Mouse (Mus musculus): Measurements from ENCODE around the gene Greb1.

GRCm38 (mm10) chr12:16656906-16657875, 143.5 kb downstream of the Greb1 start:
- TF ChIP-seq CTCF (IDR thresholded peaks at IDR 0.05; ENCODE audit: low read depth): no peak
- no peak for TF ChIP-seq EP300 (optimal IDR thresholded peaks at IDR 0.05)

Data from stomach, postnatal 0 days (tissue).